Mouse (Mus musculus) bone marrow macrophage, adult 2 months (primary cell): Measurements from ENCODE around the gene Gm21958.

Source experiments
- CTCF ChIP-seq: IDR thresholded peaks from 2 replicates; pipeline ENCODE4 v1.5.1; 2012; ENCODE audit warnings: low read depth, mild to moderate bottlenecking, low read length, moderate library complexity
- POLR2A ChIP-seq: IDR thresholded peaks from 2 replicates; pipeline ENCODE4 v1.6.1; 2012; ENCODE audit warnings: mild to moderate bottlenecking, low read depth, low read length, borderline replicate concordance

GRCm38 (mm10) chr3:54669559-54669958 is 44.6 kb downstream of the Gm21958 start:
- TF ChIP-seq CTCF (no peak), POLR2A (no peak)
